Mouse (Mus musculus): ENCODE data around the gene Slfn8. TPM values are rescaled to one million over a fixed set of nuclear protein-coding genes. Genes with fewer than 3 reads are reported as not detected.
A peak's percentile ranks its signal among the peaks of the same experiment; 100 is the strongest.
"Not testable (repeated sequence)": the region's sequence is repeated elsewhere in the genome, so short reads cannot be mapped to it uniquely, and the experiment has no call there.

Gene Slfn8
- polyA plus RNA-seq, 1 experiment from 2014 or later = 0.74 TPM

GRCm38 (mm10) chr11:82989357-82989756 is 31.3 kb downstream of the Slfn8 start:
- Histone ChIP-seq H3K4me2 (peak overlapping the region; percentile 81), H3K36me3 (peaks cover 20% of the 10 kb centered on the region), H3K27me3 (no peaks in the 10 kb centered on the region), H3K9me3 (no peaks in the 10 kb centered on the region), H3K4me1 (peaks cover 18% of the 10 kb centered on the region), H3K27ac (0 out of 2 replicates have a peak overlapping the region, but pooled peaks have one; percentile 6), H3K4me3 (peak overlapping the region; percentile 53), H3K9ac (peak overlapping the region; percentile 63; the same call in 1 of the 2 replicates)
- ATAC-seq (ENCODE audit: borderline replicate concordance, extremely low read depth, low FRiP score, low TSS enrichment) = 0 out of 2 replicates have a peak, but pooled peaks have one; percentile 48
- 18% methylated on average over 12 of the region's 12 CpGs for WGBS

- WGBS = 84% methylated on average over 6 of the region's 6 CpGs
- no peak overlapping the region for H3K4me3 ChIP-seq
- no peaks in the 10 kb centered on the region for H3K9me3 ChIP-seq
- H3K4me2 ChIP-seq = no peak overlapping the region
- H3K4me1 ChIP-seq = peaks cover 18% of the 10 kb centered on the region
- peaks cover 31% of the 10 kb centered on the region for H3K36me3 ChIP-seq
- no peaks in the 10 kb centered on the region for H3K27me3 ChIP-seq
- H3K9ac ChIP-seq = no peak overlapping the region
- no peak overlapping the region for H3K27ac ChIP-seq
- no peak for ATAC-seq (ENCODE audit: borderline replicate concordance, extremely low read depth, low FRiP score, low TSS enrichment)
Observed at GRCm38 (mm10) chr11:82987621-82988020, 33.0 kb downstream of the Slfn8 start.

GRCm38 (mm10) chr11:82983193-82983592 is 37.4 kb downstream of the Slfn8 start:
- ATAC-seq (ENCODE audit: borderline replicate concordance, extremely low read depth, low FRiP score, low TSS enrichment) = no peak
- H3K9ac ChIP-seq = no peak overlapping the region
- peaks cover 51% of the 10 kb centered on the region for H3K36me3 ChIP-seq

DNA sequence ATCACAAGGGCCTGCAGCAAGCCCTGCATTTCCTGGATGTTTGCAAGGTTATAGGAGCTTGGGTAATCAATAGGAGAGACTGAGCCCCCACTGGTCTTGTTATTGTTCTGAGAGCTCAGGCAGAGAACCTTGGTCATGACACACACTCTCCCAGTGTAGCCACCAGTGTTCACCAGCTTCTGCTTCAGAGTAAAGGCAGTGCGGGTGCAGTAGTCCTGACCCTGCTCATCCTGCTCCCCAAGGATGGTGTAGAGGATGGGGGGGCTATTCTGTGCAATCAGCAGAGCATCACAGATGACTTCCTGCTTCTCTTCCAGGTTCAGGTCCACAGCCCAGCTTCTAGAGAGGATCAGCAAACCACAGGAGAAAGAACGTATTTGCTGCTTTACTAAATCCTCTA is 38.2 kb downstream of the Slfn8 start:
- not testable (repeated sequence) for H3K9me3 ChIP-seq; H3K9ac ChIP-seq; H3K4me1 ChIP-seq; H3K27ac ChIP-seq; H3K27me3 ChIP-seq; H3K4me3 ChIP-seq; ATAC-seq (ENCODE audit: borderline replicate concordance, extremely low read depth, low FRiP score, low TSS enrichment); H3K4me2 ChIP-seq
- H3K36me3 ChIP-seq = peaks cover 47% of the 10 kb centered on the region
- WGBS = 93% methylated on average over 2 of the region's 2 CpGs

More at GRCm38 (mm10) chr11:82983193-82983592, 37.4 kb downstream of the Slfn8 start:
- H3K4me2 ChIP-seq = no peak overlapping the region
- H3K4me3 ChIP-seq = no peak overlapping the region
- H3K9me3 ChIP-seq = no peaks in the 10 kb centered on the region
- H3K4me1 ChIP-seq = no peaks in the 10 kb centered on the region
- 87% methylated on average over 17 of the region's 17 CpGs for WGBS
- no peak overlapping the region for H3K27ac ChIP-seq
- no peaks in the 10 kb centered on the region for H3K27me3 ChIP-seq

DNA sequence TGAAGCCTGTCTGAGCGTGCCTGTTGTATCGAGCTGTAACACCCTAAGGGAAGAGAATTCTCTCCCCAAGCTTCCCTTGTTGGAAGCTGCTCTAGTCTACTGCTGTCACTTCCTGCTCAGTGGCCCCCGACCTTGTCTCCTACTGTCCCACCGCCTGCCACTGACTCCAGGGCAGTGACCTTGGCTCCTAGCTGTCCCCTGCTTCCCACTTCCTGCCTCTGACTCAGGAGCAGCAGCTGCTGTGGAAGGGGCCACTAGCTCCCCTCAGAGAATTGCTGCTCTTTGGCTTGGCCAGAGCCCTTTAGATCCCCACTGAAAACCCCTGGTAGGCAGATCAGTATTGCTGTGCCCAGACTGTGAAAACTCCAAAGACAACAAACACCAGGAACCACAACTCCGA is 46.7 kb downstream of the Slfn8 start:
- Histone ChIP-seq H3K36me3 (no peaks in the 10 kb centered on the region), H3K27me3 (no peaks in the 10 kb centered on the region), H3K4me1 (peaks cover 18% of the 10 kb centered on the region; the same call in 1 of the 2 replicates), H3K4me2 (no peak overlapping the region), H3K9me3 (no peaks in the 10 kb centered on the region), H3K27ac (no peak overlapping the region), H3K9ac (no peak overlapping the region), H3K4me3 (no peak overlapping the region)
- 26% methylated on average over 5 of the region's 5 CpGs for WGBS
- no peak for ATAC-seq (ENCODE audit: borderline replicate concordance, extremely low read depth, low FRiP score, low TSS enrichment)

GRCm38 (mm10) chr11:82971590-82971974 is 49.0 kb downstream of the Slfn8 start:
- H3K4me3 ChIP-seq = 0 out of 2 replicates have a peak overlapping the region, but pooled peaks have one; percentile 14
- H3K27ac ChIP-seq = no peak overlapping the region
- 58% methylated on average over 10 of the region's 11 CpGs for WGBS

DNA sequence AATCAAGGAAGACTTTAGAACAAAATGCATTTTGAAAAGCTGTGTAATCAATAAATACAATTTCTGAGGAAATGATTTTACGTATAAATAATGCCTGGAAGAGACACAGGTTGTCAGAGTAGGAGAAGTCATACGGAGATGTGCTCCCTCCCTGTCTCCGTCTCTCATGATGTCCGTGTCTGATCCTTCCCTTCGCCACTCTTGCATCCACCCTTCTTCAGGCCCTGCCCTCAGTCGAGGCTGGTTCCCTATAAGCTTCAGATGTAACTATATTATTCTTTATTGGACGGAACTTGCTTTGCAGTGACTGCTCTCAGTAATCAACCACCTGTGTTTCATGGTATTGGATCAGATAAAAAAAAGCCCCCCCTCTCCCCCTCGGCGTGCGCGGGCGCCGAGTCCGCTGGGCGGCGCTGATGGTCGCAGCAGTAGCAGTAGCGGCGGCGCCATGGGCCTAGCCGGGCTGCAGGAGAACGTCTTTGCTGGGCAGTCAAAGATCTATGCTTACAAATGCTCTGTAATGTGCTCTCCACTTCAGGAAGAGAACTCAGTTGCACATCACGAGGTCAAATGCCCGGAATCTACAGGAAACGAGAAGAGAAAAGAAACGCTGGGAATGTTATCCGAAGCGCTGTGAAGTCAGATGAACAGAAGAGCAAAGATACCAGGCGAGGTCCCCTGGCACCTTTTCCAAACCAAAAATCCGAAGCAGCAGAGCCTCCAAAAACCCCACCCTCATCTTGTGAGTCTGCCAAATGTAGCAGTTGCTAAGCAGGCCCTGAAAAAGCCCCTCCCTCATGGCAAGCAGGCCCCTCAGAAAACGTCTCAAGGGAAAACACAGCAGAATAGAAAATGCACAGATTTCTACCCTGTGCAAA is 49.7 kb downstream of the Slfn8 start:
- H3K4me2 ChIP-seq = peak overlapping the region; percentile 51
- 8% methylated on average over 31 of the region's 31 CpGs for WGBS
- no peaks in the 10 kb centered on the region for H3K9me3 ChIP-seq
- H3K4me1 ChIP-seq = peaks cover 18% of the 10 kb centered on the region; the same call in 1 of the 2 replicates
- ATAC-seq (ENCODE audit: borderline replicate concordance, extremely low read depth, low FRiP score, low TSS enrichment) = no peak
- H3K4me3 ChIP-seq = peak overlapping the region; percentile 14; the same call in 1 of the 2 replicates
- no peaks in the 10 kb centered on the region for H3K27me3 ChIP-seq
- H3K27ac ChIP-seq = peak overlapping the region; percentile 33; the same call in 1 of the 2 replicates
- no peaks in the 10 kb centered on the region for H3K36me3 ChIP-seq
- peak overlapping the region; percentile 27 for H3K9ac ChIP-seq

More at GRCm38 (mm10) chr11:82971590-82971974, 49.0 kb downstream of the Slfn8 start:
- H3K9ac ChIP-seq = no peak overlapping the region
- ATAC-seq (ENCODE audit: borderline replicate concordance, extremely low read depth, low FRiP score, low TSS enrichment) = no peak
- H3K27me3 ChIP-seq = no peaks in the 10 kb centered on the region
- H3K4me1 ChIP-seq = peaks cover 18% of the 10 kb centered on the region; the same call in 1 of the 2 replicates
- no peaks in the 10 kb centered on the region for H3K9me3 ChIP-seq
- peak overlapping the region; percentile 51 for H3K4me2 ChIP-seq
- H3K36me3 ChIP-seq = no peaks in the 10 kb centered on the region

GRCm38 (mm10) chr11:82962215-82962614 is 58.4 kb downstream of the Slfn8 start:
- no peak for ATAC-seq (ENCODE audit: borderline replicate concordance, extremely low read depth, low FRiP score, low TSS enrichment)
- WGBS = 50% methylated on average over 8 of the region's 8 CpGs
- no peak overlapping the region for H3K27ac ChIP-seq

DNA sequence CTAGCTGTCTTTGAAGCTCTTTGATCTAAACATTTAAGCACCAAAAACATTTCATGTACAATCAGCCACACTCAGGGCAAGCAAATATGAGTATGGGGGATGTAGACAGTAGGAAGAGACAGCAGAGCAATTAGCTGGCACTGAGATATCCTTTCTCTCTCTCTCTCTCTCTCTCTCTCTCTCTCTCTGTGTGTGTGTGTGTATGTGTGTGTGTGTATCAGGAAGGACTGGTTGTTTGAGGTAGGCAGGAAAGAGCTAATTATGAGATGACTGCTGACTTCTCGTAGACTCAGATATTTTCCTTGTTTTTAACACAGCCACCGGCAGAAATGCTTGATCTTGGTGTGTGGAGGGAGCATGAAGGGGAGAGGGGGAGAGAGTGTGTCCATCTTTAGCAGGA is 58.9 kb downstream of the Slfn8 start:
- Histone ChIP-seq H3K4me2 (no peak overlapping the region), H3K4me3 (no peak overlapping the region), H3K36me3 (no peaks in the 10 kb centered on the region), H3K27me3 (no peaks in the 10 kb centered on the region), H3K4me1 (no peaks in the 10 kb centered on the region), H3K9ac (no peak overlapping the region), H3K9me3 (no peaks in the 10 kb centered on the region), H3K27ac (no peak overlapping the region)
- 31% methylated on average over 2 of the region's 2 CpGs for WGBS
- no peak for ATAC-seq (ENCODE audit: borderline replicate concordance, extremely low read depth, low FRiP score, low TSS enrichment)

More at GRCm38 (mm10) chr11:82962215-82962614, 58.4 kb downstream of the Slfn8 start:
- Histone ChIP-seq H3K9me3 (no peaks in the 10 kb centered on the region), H3K9ac (no peak overlapping the region), H3K4me1 (no peaks in the 10 kb centered on the region), H3K36me3 (no peaks in the 10 kb centered on the region), H3K27me3 (no peaks in the 10 kb centered on the region), H3K4me3 (no peak overlapping the region), H3K4me2 (no peak overlapping the region)

GRCm38 (mm10) chr11:82959613-82960012 is 61.0 kb downstream of the Slfn8 start:
- Histone ChIP-seq H3K9me3 (no peaks in the 10 kb centered on the region), H3K4me3 (no peak overlapping the region), H3K4me2 (no peak overlapping the region), H3K4me1 (no peaks in the 10 kb centered on the region), H3K27ac (no peak overlapping the region), H3K9ac (no peak overlapping the region), H3K27me3 (0 out of 2 replicates have a peak, but pooled peaks cover 6% of the 10 kb centered on the region), H3K36me3 (no peaks in the 10 kb centered on the region)
- WGBS = 15% methylated on average over 4 of the region's 4 CpGs
- ATAC-seq (ENCODE audit: borderline replicate concordance, extremely low read depth, low FRiP score, low TSS enrichment) = no peak

GRCm38 (mm10) chr11:82956925-82957324 is 63.7 kb downstream of the Slfn8 start:
- 55% methylated on average over 10 of the region's 10 CpGs for WGBS
- H3K4me3 ChIP-seq = no peak overlapping the region
- H3K4me1 ChIP-seq = no peaks in the 10 kb centered on the region
- no peak for ATAC-seq (ENCODE audit: borderline replicate concordance, extremely low read depth, low FRiP score, low TSS enrichment)
- no peak overlapping the region for H3K27ac ChIP-seq
- peaks cover 29% of the 10 kb centered on the region for H3K27me3 ChIP-seq
- H3K9me3 ChIP-seq = no peaks in the 10 kb centered on the region
- no peak overlapping the region for H3K4me2 ChIP-seq
- H3K9ac ChIP-seq = no peak overlapping the region
- no peaks in the 10 kb centered on the region for H3K36me3 ChIP-seq

DNA sequence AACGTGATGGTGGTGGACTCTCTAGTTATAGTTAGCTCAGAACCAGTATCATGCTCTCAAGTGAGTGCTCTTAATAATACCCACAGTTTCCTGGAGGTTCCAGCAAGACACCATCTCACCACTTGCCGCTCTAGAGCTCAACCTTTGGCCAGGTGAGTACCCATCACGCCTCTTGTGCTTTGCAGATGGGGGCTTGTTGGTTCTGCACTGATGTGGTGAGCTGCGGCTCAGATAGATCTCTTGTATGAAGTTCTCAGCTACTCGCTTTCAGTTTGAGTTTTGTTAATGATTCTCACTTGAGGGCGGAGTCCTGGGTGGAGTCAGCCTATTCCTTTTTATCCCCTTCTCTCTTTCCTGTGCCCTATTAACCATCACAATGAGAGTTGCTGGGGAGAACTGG is 66.0 kb downstream of the Slfn8 start:
- H3K27me3 ChIP-seq = peaks cover 52% of the 10 kb centered on the region
- no peaks in the 10 kb centered on the region for H3K9me3 ChIP-seq
- no peak overlapping the region for H3K4me3 ChIP-seq
- ATAC-seq (ENCODE audit: borderline replicate concordance, extremely low read depth, low FRiP score, low TSS enrichment) = no peak
- H3K27ac ChIP-seq = no peak overlapping the region
- H3K4me2 ChIP-seq = no peak overlapping the region
- no peak overlapping the region for H3K9ac ChIP-seq
- H3K4me1 ChIP-seq = 0 out of 2 replicates have a peak, but pooled peaks cover 3% of the 10 kb centered on the region
- 66% methylated on average over 6 of the region's 6 CpGs for WGBS
- H3K36me3 ChIP-seq = no peaks in the 10 kb centered on the region
